Mouse (Mus musculus) right cerebral cortex, postnatal 4 days (tissue): ENCODE data around the gene Olfr262.
"Not testable (repeated sequence)": the region's sequence is repeated elsewhere in the genome, so short reads cannot be mapped to it uniquely, and the experiment has no call there.

Source experiments
- DNase-seq: peaks from one replicate; pipeline ENCODE4 v3.0.0-alpha.2; 2022

Gene Olfr262

GRCm38 (mm10) chr19:12241559-12241958, at the start of gene Olfr262:
Gene Olfr262, minus strand, starts transcription at chr19:12241659.
- no peak for DNase-seq

DNA sequence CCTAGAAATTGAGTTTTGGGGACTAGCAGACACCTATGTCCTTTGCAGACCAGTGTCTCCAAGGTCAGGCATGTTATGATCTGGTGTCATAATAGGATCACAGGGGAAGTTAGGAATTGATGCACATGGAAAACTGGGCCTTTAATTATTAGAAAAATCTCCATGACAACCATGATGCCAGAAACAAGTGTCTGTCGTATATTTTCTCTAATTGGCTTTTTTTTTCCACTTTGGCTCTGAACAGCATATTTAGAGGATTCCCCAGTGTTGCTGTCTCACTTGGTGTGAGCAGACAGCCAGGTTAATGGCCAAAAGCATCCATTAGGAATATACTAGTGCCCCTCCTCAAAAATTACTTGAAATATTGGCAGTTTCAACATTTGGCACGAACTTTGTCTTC, 38.1 kb upstream of the Olfr262 start, which contains the start of gene Olfr1434:
TSS of gene Olfr1434 (plus strand) at position 301 of the 400 bp plus-strand sequence.
- DNase-seq = no peak

DNA sequence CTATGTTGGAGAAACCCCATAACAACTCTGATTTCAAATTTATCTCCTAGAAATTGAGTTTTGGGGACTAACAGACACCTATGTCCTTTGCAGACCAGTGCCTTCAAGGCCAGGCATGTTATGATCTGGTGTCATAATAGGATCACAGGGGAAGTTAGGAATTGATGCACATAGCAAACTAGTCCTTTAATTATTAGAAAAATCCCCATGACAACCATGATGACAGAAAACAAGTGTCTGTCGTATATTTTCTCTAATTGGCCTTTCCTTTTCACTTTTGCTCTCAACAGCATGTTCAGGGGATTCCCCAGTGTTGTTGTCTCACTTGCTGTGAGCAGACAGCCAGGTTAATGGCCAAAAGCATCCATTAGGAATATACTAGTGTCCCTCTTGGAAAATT, 19.3 kb upstream of the Olfr262 start, which contains the start of gene Olfr235:
TSS of gene Olfr235 (plus strand) at position 301 of the 400 bp plus-strand sequence.
- DNase-seq = no peak

- DNase-seq = not testable (repeated sequence)
Observed at GRCm38 (mm10) chr19:12232496-12232895, 9.0 kb downstream of the Olfr262 start, which contains the start of gene Olfr1432. Gene Olfr1432, minus strand, starts transcription at chr19:12232596.

- no peak for DNase-seq
Observed at GRCm38 (mm10) chr19:12200334-12200733, 41.1 kb downstream of the Olfr262 start, which contains the start of gene Olfr1431. Gene Olfr1431, plus strand, starts transcription at chr19:12200634.

- DNase-seq = not testable (repeated sequence)
Observed at GRCm38 (mm10) chr19:12199076-12199475, 42.4 kb downstream of the Olfr262 start.
